Mouse (Mus musculus): ENCODE data around the gene Lats2. TPM values are rescaled to one million over a fixed set of nuclear protein-coding genes. Genes with fewer than 3 reads are reported as not detected.

The Lats2 gene
- polyA plus RNA-seq, 1 experiment: 32.6 TPM

GRCm38 (mm10) chr14:57732668-57733293, 25.4 kb downstream of the Lats2 start:
- no peaks in the 10 kb centered on the region for H3K27me3 ChIP-seq (ENCODE audit: control insufficient read depth, insufficient read depth, low read length)
- no peak for DNase-seq
- H3K27ac ChIP-seq (ENCODE audit: insufficient read depth, low read length): no peak overlapping the region
- TF ChIP-seq CTCF (IDR thresholded peaks at IDR 0.05; ENCODE audit: borderline replicate concordance, insufficient read depth, low read depth, low read length) (no peak), POLR2A (IDR thresholded peaks at IDR 0.05; ENCODE audit: borderline replicate concordance, insufficient read depth, low read length) (no peak)
- 81% methylated on average over 6 of the region's 6 CpGs for WGBS
- H3K4me1 ChIP-seq (ENCODE audit: control insufficient read depth, insufficient read depth, low read length): peaks cover 20% of the 10 kb centered on the region
- no peak overlapping the region for H3K4me3 ChIP-seq (replicated peaks; ENCODE audit: insufficient read depth, low read depth, low read length)

DNA sequence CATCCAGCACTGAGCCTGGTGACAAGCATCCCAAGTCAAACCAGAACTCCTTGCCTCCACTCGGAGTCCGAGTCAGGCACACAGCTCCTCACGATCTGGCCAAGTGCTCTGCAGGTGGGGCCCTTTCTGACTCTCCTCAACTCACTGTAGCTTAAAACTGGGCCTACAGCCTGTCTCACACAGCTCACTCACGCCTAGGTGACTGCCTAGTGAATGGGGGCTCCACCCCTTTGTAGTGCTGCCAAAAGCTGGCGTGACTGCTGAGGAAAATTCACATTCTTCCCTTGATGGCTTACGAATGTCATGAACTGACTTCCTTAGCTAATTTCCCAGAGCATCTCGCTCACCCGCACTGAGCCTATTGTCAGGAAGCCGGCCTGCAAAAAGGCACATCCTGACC, 27.7 kb downstream of the Lats2 start:
- H3K4me1 ChIP-seq (ENCODE audit: control insufficient read depth, insufficient read depth, low read length): peaks cover 18% of the 10 kb centered on the region
- peak overlapping the region; percentile 11; the same call in 1 of the 2 replicates for H3K27ac ChIP-seq (ENCODE audit: insufficient read depth, low read length)
- no peaks in the 10 kb centered on the region for H3K27me3 ChIP-seq (ENCODE audit: control insufficient read depth, insufficient read depth, low read length)
- 24% methylated on average over 9 of the region's 9 CpGs for WGBS
- H3K4me3 ChIP-seq (replicated peaks; ENCODE audit: insufficient read depth, low read depth, low read length): no peak overlapping the region
- TF ChIP-seq POLR2A (IDR thresholded peaks at IDR 0.05; ENCODE audit: borderline replicate concordance, insufficient read depth, low read length) (no peak), CTCF (IDR thresholded peaks at IDR 0.05; ENCODE audit: borderline replicate concordance, insufficient read depth, low read depth, low read length) (no peak)
- DNase-seq: peak in 1 of 2 experiments; percentile 33

DNA sequence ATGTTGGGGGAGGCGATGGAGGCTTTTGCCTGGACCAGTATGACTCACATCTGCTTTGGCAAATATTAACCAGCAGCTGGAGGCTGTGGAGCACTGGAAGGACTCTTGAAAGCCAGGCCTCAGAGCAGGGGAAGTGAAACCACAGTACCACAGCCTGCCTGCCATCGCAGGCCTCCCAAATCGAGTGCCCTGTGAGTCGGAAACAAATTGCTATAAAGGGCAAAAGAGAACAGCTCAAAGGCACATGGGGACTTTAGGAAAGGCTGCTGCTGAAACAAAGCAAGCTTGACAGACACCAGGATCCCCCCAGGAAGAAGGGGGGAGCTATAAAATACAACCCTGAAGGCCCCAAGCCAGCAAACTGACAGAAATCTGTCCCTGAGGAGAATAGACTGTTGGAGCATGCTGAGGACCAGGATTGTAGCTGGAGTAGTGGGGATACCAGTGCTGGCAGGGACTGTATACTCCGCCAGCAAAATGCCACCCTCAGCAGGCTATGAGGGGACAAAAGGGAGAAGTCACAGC, 28.2 kb downstream of the Lats2 start:
- Histone ChIP-seq H3K27ac (ENCODE audit: insufficient read depth, low read length) (peak overlapping the region; percentile 11; the same call in 1 of the 2 replicates), H3K4me3 (replicated peaks; ENCODE audit: insufficient read depth, low read depth, low read length) (no peak overlapping the region), H3K27me3 (ENCODE audit: control insufficient read depth, insufficient read depth, low read length) (no peaks in the 10 kb centered on the region), H3K4me1 (ENCODE audit: control insufficient read depth, insufficient read depth, low read length) (peaks cover 14% of the 10 kb centered on the region)
- TF ChIP-seq POLR2A (IDR thresholded peaks at IDR 0.05; ENCODE audit: borderline replicate concordance, insufficient read depth, low read length) (no peak), CTCF (IDR thresholded peaks at IDR 0.05; ENCODE audit: borderline replicate concordance, insufficient read depth, low read depth, low read length) (no peak)
- 38% methylated on average over 5 of the region's 5 CpGs for WGBS
- no peak for DNase-seq

DNA sequence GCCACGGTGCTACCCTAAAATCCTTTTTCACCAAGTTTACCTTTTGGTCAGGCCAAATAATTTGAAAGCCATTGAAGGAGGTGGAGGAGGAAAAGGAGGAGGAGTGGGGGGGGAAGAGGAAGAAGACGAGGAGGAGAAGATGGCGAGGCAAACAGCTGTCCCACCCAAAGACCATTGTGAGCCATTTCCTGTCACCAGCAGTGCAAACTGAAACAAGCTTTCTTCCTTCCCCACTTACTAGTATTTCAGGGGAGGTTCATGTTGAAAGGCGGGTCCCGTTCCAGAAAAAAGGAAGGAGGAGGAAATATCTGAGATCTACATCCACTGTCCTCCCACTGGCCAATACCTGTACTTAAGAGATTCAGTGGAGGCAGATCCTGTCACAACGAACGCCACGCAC, 28.8 kb downstream of the Lats2 start:
- no peak for TF ChIP-seq CTCF (IDR thresholded peaks at IDR 0.05; ENCODE audit: borderline replicate concordance, insufficient read depth, low read depth, low read length)
- TF ChIP-seq POLR2A (IDR thresholded peaks at IDR 0.05; ENCODE audit: borderline replicate concordance, insufficient read depth, low read length): no peak
- Histone ChIP-seq H3K4me3 (replicated peaks; ENCODE audit: insufficient read depth, low read depth, low read length) (no peak overlapping the region), H3K27me3 (ENCODE audit: control insufficient read depth, insufficient read depth, low read length) (no peaks in the 10 kb centered on the region), H3K27ac (ENCODE audit: insufficient read depth, low read length) (no peak overlapping the region), H3K4me1 (ENCODE audit: control insufficient read depth, insufficient read depth, low read length) (peaks cover 16% of the 10 kb centered on the region)
- WGBS: 78% methylated on average over 8 of the region's 8 CpGs
- no peak for DNase-seq

DNA sequence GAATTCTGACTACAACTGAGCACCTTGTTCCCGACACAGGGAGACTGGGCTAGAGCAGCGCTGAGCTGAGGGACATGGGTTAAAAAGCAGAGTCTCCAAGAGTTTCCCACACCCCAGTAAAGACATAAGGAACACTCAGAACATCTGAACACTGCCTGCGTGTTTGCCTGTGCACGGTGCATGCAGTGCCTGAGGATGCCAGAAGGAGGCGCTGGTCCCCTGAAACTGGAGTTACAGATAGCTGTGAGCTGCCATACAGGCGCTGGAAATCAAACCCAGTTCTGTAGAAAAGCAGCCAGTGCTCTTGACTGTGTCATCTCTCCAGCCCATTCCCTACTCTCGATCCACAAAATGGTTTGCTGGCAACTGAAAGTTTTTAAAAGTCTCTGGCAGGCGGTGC, 32.0 kb downstream of the Lats2 start:
- TF ChIP-seq CTCF (IDR thresholded peaks at IDR 0.05; ENCODE audit: borderline replicate concordance, insufficient read depth, low read depth, low read length) (peak; percentile 26; the same call in 1 of the 2 replicates), POLR2A (IDR thresholded peaks at IDR 0.05; ENCODE audit: borderline replicate concordance, insufficient read depth, low read length) (no peak)
- DNase-seq: no peak
- no peaks in the 10 kb centered on the region for H3K27me3 ChIP-seq (ENCODE audit: control insufficient read depth, insufficient read depth, low read length)
- H3K4me1 ChIP-seq (ENCODE audit: control insufficient read depth, insufficient read depth, low read length): peaks cover 21% of the 10 kb centered on the region
- no peak overlapping the region for H3K4me3 ChIP-seq (replicated peaks; ENCODE audit: insufficient read depth, low read depth, low read length)
- 81% methylated on average over 8 of the region's 8 CpGs for WGBS
- no peak overlapping the region for H3K27ac ChIP-seq (ENCODE audit: insufficient read depth, low read length)

GRCm38 (mm10) chr14:57724473-57724872, 33.7 kb downstream of the Lats2 start:
- DNase-seq: no peak
- no peak overlapping the region for H3K27ac ChIP-seq (ENCODE audit: insufficient read depth, low read length)
- H3K4me1 ChIP-seq (ENCODE audit: control insufficient read depth, insufficient read depth, low read length): peaks cover 12% of the 10 kb centered on the region
- H3K27me3 ChIP-seq (ENCODE audit: control insufficient read depth, insufficient read depth, low read length): no peaks in the 10 kb centered on the region
- WGBS: 54% methylated on average over 4 of the region's 4 CpGs
- H3K4me3 ChIP-seq (replicated peaks; ENCODE audit: insufficient read depth, low read depth, low read length): no peak overlapping the region
- TF ChIP-seq POLR2A (IDR thresholded peaks at IDR 0.05; ENCODE audit: borderline replicate concordance, insufficient read depth, low read length) (no peak), CTCF (IDR thresholded peaks at IDR 0.05; ENCODE audit: borderline replicate concordance, insufficient read depth, low read depth, low read length) (no peak)

- 78% methylated on average over 4 of the region's 4 CpGs for WGBS
- Histone ChIP-seq H3K4me3 (replicated peaks; ENCODE audit: insufficient read depth, low read depth, low read length) (no peak overlapping the region), H3K4me1 (ENCODE audit: control insufficient read depth, insufficient read depth, low read length) (peaks cover 9% of the 10 kb centered on the region), H3K27ac (ENCODE audit: insufficient read depth, low read length) (no peak overlapping the region), H3K27me3 (ENCODE audit: control insufficient read depth, insufficient read depth, low read length) (no peaks in the 10 kb centered on the region)
- no peak for DNase-seq
- no peak for TF ChIP-seq CTCF (IDR thresholded peaks at IDR 0.05; ENCODE audit: borderline replicate concordance, insufficient read depth, low read depth, low read length)
- no peak for TF ChIP-seq POLR2A (IDR thresholded peaks at IDR 0.05; ENCODE audit: borderline replicate concordance, insufficient read depth, low read length)
Observed at GRCm38 (mm10) chr14:57718245-57718644, 39.9 kb downstream of the Lats2 start.

DNA sequence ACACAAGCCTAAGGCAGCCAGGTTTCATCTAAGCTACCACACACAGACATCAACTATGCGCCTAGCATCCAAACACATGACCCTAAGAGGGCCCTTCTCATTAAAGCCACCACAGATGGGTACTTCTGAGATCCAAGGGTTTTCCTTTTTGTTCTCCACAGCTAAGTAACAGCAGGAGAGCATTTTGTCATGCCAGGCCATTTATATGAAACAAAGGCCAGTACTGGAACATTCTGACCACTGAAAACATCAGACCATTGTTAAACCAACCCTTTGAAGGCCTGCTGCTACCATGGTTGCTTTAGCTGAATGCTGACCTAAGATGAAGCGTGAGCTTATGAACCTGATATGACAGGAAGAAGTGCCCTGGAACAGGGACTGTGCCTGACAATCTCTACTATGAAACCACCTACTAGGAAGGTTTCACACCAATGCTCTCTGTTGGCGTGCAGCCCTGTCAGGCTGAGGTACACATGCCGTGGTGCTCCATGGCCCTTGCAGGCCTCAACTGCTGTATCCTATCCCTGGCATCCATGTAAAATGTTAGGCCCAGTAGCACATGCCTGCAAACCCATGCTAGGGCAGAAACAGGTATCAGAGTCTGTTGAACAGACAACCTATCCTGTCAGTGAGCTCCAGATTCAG, 41.5 kb downstream of the Lats2 start:
- peak overlapping the region; percentile 4; the same call in 1 of the 2 replicates for H3K27ac ChIP-seq (ENCODE audit: insufficient read depth, low read length)
- 38% methylated on average over 4 of the region's 4 CpGs for WGBS

More for the DNA sequence above, 41.5 kb downstream of the Lats2 start:
- TF ChIP-seq POLR2A (IDR thresholded peaks at IDR 0.05; ENCODE audit: borderline replicate concordance, insufficient read depth, low read length): no peak
- TF ChIP-seq CTCF (IDR thresholded peaks at IDR 0.05; ENCODE audit: borderline replicate concordance, insufficient read depth, low read depth, low read length): no peak
- no peak overlapping the region for H3K4me3 ChIP-seq (replicated peaks; ENCODE audit: insufficient read depth, low read depth, low read length)
- no peaks in the 10 kb centered on the region for H3K27me3 ChIP-seq (ENCODE audit: control insufficient read depth, insufficient read depth, low read length)
- peaks cover 9% of the 10 kb centered on the region for H3K4me1 ChIP-seq (ENCODE audit: control insufficient read depth, insufficient read depth, low read length)
- DNase-seq: peak; percentile 53 to 57
